23 mouse cellular contexts compared by ENCODE assay signal in genomic region chr2:90429782-90430181, GRCm38 (mm10). TPM values are rescaled to one million over a fixed set of nuclear protein-coding genes. Genes with fewer than 3 reads are reported as not detected.
DNase-seq lines count a peak whose midpoint lies in the region; ATAC-seq lines count a peak whose summit lies in the region.
"Not testable (repeated sequence)": the region's sequence is repeated elsewhere in the genome, so short reads cannot be mapped to it uniquely, and the experiment has no call there.
"Had no signal": no experiment of that assay in that cellular context is flagged by ENCODE, and none has a peak within 500 bp of the region (broad histone marks: within the 10 kb centered on the region; RNA-seq: fewer than 3 reads in every experiment).

No protein-coding gene starts in this region.

- no CpG with 5 or more reads among the region's 4 CpGs for WGBS in intestine, embryonic 14.5 days
- WGBS in limb, embryonic 11.5 days: no CpG with 5 or more reads among the region's 4 CpGs

- DNase-seq in intestine, embryonic 14.5 days (ENCODE audit: low spot score); limb, embryonic 11.5 days (ENCODE audit: low spot score): not testable (repeated sequence)

- not testable (repeated sequence) for H3K27ac ChIP-seq in intestine, embryonic 14.5 days (ENCODE audit: low read depth); limb, embryonic 11.5 days (replicated peaks; ENCODE audit: low read depth, low read length)

- not testable (repeated sequence) for H3K36me3 ChIP-seq in intestine, embryonic 14.5 days (ENCODE audit: control insufficient read depth, insufficient read depth, low read length); limb, embryonic 11.5 days (ENCODE audit: control insufficient read depth, insufficient read depth, low read length)

- H3K4me1 ChIP-seq in intestine, embryonic 14.5 days (replicated peaks; ENCODE audit: control insufficient read depth, insufficient read depth, low read length); limb, embryonic 11.5 days (ENCODE audit: control insufficient read depth, insufficient read depth, low read length): not testable (repeated sequence)

- peak; percentile 65 for ATAC-seq in erythroid progenitor cell, adult 5-6 weeks (replicated peaks; ENCODE audit: low FRiP score, poor library complexity, severe bottlenecking)
- ATAC-seq in frontal cortex, adult (ENCODE audit: low TSS enrichment): peak; percentile 79
- peak; percentile 70 for ATAC-seq in intestine, embryonic 14.5 days (replicated peaks; ENCODE audit: low FRiP score, low TSS enrichment, low read depth)
- ATAC-seq in limb, embryonic 11.5 days (ENCODE audit: insufficient number of reproducible peaks, low FRiP score, low TSS enrichment, low read depth): 0 out of 2 replicates have a peak, but pooled peaks have one; percentile 47
- ATAC-seq in megakaryocyte-erythroid progenitor cell, adult 5-6 weeks (replicated peaks; ENCODE audit: low FRiP score, low TSS enrichment, poor library complexity, severe bottlenecking): peak; percentile 81
- ATAC-seq in monocyte, adult 5-6 weeks (replicated peaks; ENCODE audit: insufficient number of reproducible peaks, low FRiP score, low TSS enrichment, poor library complexity, severe bottlenecking): peak; percentile 50; the same call in 1 of the 2 replicates

- not testable (repeated sequence) for H3K9me3 ChIP-seq in intestine, embryonic 14.5 days (ENCODE audit: control insufficient read depth, low read length); limb, embryonic 11.5 days (ENCODE audit: control insufficient read depth, low read length)

- H3K27me3 ChIP-seq in intestine, embryonic 14.5 days (replicated peaks; ENCODE audit: control insufficient read depth, insufficient read depth, low read length); limb, embryonic 11.5 days (ENCODE audit: control insufficient read depth, insufficient read depth, low read length): not testable (repeated sequence)

- H3K9ac ChIP-seq in intestine, embryonic 14.5 days (ENCODE audit: low read length); limb, embryonic 11.5 days (ENCODE audit: low read length): not testable (repeated sequence)

- not testable (repeated sequence) for H3K4me2 ChIP-seq in intestine, embryonic 14.5 days (ENCODE audit: low read length); limb, embryonic 11.5 days (ENCODE audit: low read depth, severe bottlenecking)

- H3K4me3 ChIP-seq in intestine, embryonic 14.5 days (ENCODE audit: low read depth, low read length); limb, embryonic 11.5 days (ENCODE audit: low read depth, low read length): not testable (repeated sequence)

RNA-seq across cellular contexts. Expression of gene Olfr1274-ps, which starts 31.3 kb away (rescaled TPM):
- not detected in 2 replicates for total RNA-seq in erythroid progenitor cell, adult 5-6 weeks (2015; ENCODE audit: low replicate concordance)
- total RNA-seq in erythroid progenitor cell, adult 5-6 weeks (2017; ENCODE audit: low replicate concordance): not detected in 2 replicates
- polyA plus RNA-seq in intestine, embryonic 14.5 days (2014; fragmentation: Nextera tagmentation; extraction: Ambion mirVana): not detected in 2 replicates
- polyA plus RNA-seq in limb, embryonic 11.5 days (2014; fragmentation: Nextera tagmentation; extraction: Ambion mirVana): not detected in 2 replicates
- not detected in 2 replicates for total RNA-seq in megakaryocyte-erythroid progenitor cell, adult 5-6 weeks (2014; fragmentation: Nextera tagmentation)
- not detected in 2 replicates for total RNA-seq in megakaryocyte-erythroid progenitor cell, adult 5-6 weeks (2017)
- total RNA-seq in monocyte, adult 5-6 weeks (2017): not detected in 3 replicates
- total RNA-seq: adrenal gland, postnatal 14 days; gastrocnemius, adult 2 months; gastrocnemius, postnatal 4 days; heart, postnatal 36 days; layer of hippocampus, adult 18-20 months; layer of hippocampus, postnatal 14 days; left cerebral cortex, adult 8-10 months; left cerebral cortex, postnatal 4 days had no signal
- polyA plus RNA-seq: C2C12; cerebellum, adult 2 months; frontal cortex, adult 2 months; heart, embryonic 15.5 days; hindbrain, embryonic 14.5 days; kidney, adult 2 months; liver, embryonic 11.5 days; liver, postnatal 0 days; spleen, adult 2 months had no signal
